Mouse (Mus musculus) liver, embryonic 12.5 days (tissue): Measurements from ENCODE around the gene Spns3. TPM values are rescaled to one million over a fixed set of nuclear protein-coding genes. Genes with fewer than 3 reads are reported as not detected.

Source experiments
- polyA plus RNA-seq: library from polyadenylated mRNA; unstranded; fragments of >200 nt; fragmentation: Nextera tagmentation; extraction: Ambion mirVana; gene quantifications from 2 replicates; pipeline ENCODE4 v1.2.1, GENCODE M21; 2016

Spns3 gene
- polyA plus RNA-seq, 1 experiment from 2014 or later, result 1.8 TPM

Other genes with a start within 250 kb of the Spns3 start
- 2.2 and 2.4 TPM in 2 replicates for gene Xaf1, start 248.9 kb downstream of the Spns3 start, polyA plus RNA-seq
- gene Fbxo39, start 236.1 kb downstream of the Spns3 start, polyA plus RNA-seq, result not detected in 2 replicates
- gene Tekt1, start 188.1 kb downstream of the Spns3 start, polyA plus RNA-seq, result 0.08 and 0.12 TPM in 2 replicates
- 11.3 and 12.5 TPM in 2 replicates for gene Smtnl2, start 138.8 kb downstream of the Spns3 start, polyA plus RNA-seq
- 0.12 TPM in 1 of 2 replicates, not detected in the other for gene Ggt6, start 115.0 kb downstream of the Spns3 start, polyA plus RNA-seq
- gene Mybbp1a, start 109.2 kb downstream of the Spns3 start, polyA plus RNA-seq, result 174 and 192 TPM in 2 replicates
- gene Spns2, start 60.6 kb downstream of the Spns3 start, polyA plus RNA-seq, result 11.1 and 11.7 TPM in 2 replicates
- gene Ube2g1, start 56.8 kb upstream of the Spns3 start, polyA plus RNA-seq, result 36.7 and 37.3 TPM in 2 replicates
- 18.3 and 18.6 TPM in 2 replicates for gene Ankfy1, start 139.5 kb upstream of the Spns3 start, polyA plus RNA-seq
- gene Cyb5d2, start 245.6 kb upstream of the Spns3 start, polyA plus RNA-seq, result 4.9 and 5.0 TPM in 2 replicates
- 5.6 and 6.6 TPM in 2 replicates for gene Zzef1, start 245.7 kb upstream of the Spns3 start, polyA plus RNA-seq